22 mouse cellular contexts compared by ENCODE assay signal in genomic region chr9:42958401-42958800, GRCm38 (mm10). TPM values are rescaled to one million over a fixed set of nuclear protein-coding genes. Genes with fewer than 3 reads are reported as not detected.
DNase-seq lines count a peak whose midpoint lies in the region; ATAC-seq and TF ChIP-seq lines count a peak whose summit lies in the region.
"Had no signal": no experiment of that assay in that cellular context is flagged by ENCODE, and none has a peak within 500 bp of the region (broad histone marks: within the 10 kb centered on the region; RNA-seq: fewer than 3 reads in every experiment).

No protein-coding gene starts in this region.

- 0 out of 2 replicates have a peak, but pooled peaks have one; percentile 20 for ATAC-seq in neural tube, embryonic 13.5 days (ENCODE audit: low read depth)
- ATAC-seq in intestine, postnatal 0 days, result peak; percentile 71
- ATAC-seq: CD4-positive, CD25-positive, alpha-beta regulatory T cell, adult 4 months; forebrain, embryonic 13.5 days; liver, embryonic 12.5 days had no signal

- no peak overlapping the region for H3K9ac ChIP-seq in neural tube, embryonic 13.5 days
- H3K9ac ChIP-seq in intestine, postnatal 0 days (ENCODE audit: low read depth, low read length), result no peak overlapping the region
- H3K9ac ChIP-seq: forebrain, embryonic 13.5 days; heart, embryonic 12.5 days; hindbrain, embryonic 15.5 days; liver, embryonic 12.5 days; stomach, embryonic 15.5 days had no signal

- H3K36me3 ChIP-seq in kidney, adult 2 months (ENCODE audit: control insufficient read depth, insufficient read depth, low read length), result no peaks in the 10 kb centered on the region
- H3K36me3 ChIP-seq in neural tube, embryonic 13.5 days, result no peaks in the 10 kb centered on the region
- H3K36me3 ChIP-seq in intestine, postnatal 0 days (ENCODE audit: control insufficient read depth, insufficient read depth), result no peaks in the 10 kb centered on the region
- H3K36me3 ChIP-seq: hindbrain, embryonic 15.5 days; limb, embryonic 10.5 days; liver, embryonic 12.5 days; stomach, embryonic 15.5 days had no signal

- no peak overlapping the region for H3K27ac ChIP-seq in kidney, adult 2 months (ENCODE audit: insufficient read depth, low read depth, low read length)
- H3K27ac ChIP-seq in neural tube, embryonic 13.5 days (replicated peaks), result peak overlapping the region; percentile 78; the same call in 1 of the 2 replicates
- H3K27ac ChIP-seq in intestine, postnatal 0 days (ENCODE audit: low read depth, low read length), result no peak overlapping the region
- H3K27ac ChIP-seq: forebrain, embryonic 13.5 days; hindbrain, embryonic 15.5 days; layer of hippocampus, adult 2 months; limb, embryonic 10.5 days; liver, embryonic 12.5 days; stomach, embryonic 15.5 days had no signal

- no peak for TF ChIP-seq POLR2A in kidney, adult 2 months (IDR thresholded peaks at IDR 0.05; ENCODE audit: low read depth, low read length)

- no peaks in the 10 kb centered on the region for H3K4me1 ChIP-seq in kidney, adult 2 months (ENCODE audit: control insufficient read depth, insufficient read depth, low read length)
- peaks cover 30% of the 10 kb centered on the region for H3K4me1 ChIP-seq in neural tube, embryonic 13.5 days (replicated peaks)
- H3K4me1 ChIP-seq in intestine, postnatal 0 days (replicated peaks; ENCODE audit: control insufficient read depth, insufficient read depth, low read length), result 0 out of 2 replicates have a peak, but pooled peaks cover 3% of the 10 kb centered on the region
- H3K4me1 ChIP-seq: heart, embryonic 12.5 days; liver, embryonic 12.5 days had no signal

- DNase-seq in adrenal gland, adult 2 months, result peak; percentile 34
- no peak for DNase-seq in adrenal gland, postnatal 4 days (ENCODE audit: low spot score in 2 of 2)
- DNase-seq in kidney, postnatal 10 days, result peak; percentile 44
- no peak for DNase-seq in kidney, adult 2 months
- DNase-seq in neural tube, embryonic 10.5 days (ENCODE audit: extremely low spot score, low spot score), result no peak
- no peak for DNase-seq in retina, postnatal 1 day
- DNase-seq: cerebellum, adult 8-10 months; lung, postnatal 36 days; spleen, adult 18-20 months had no signal

- no peaks in the 10 kb centered on the region for H3K27me3 ChIP-seq in kidney, adult 2 months (replicated peaks; ENCODE audit: control insufficient read depth, insufficient read depth, low read length)
- H3K27me3 ChIP-seq in neural tube, embryonic 13.5 days, result no peaks in the 10 kb centered on the region
- H3K27me3 ChIP-seq in intestine, postnatal 0 days (replicated peaks; ENCODE audit: control insufficient read depth, insufficient read depth, low read length), result 0 out of 2 replicates have a peak, but pooled peaks cover 3% of the 10 kb centered on the region
- H3K27me3 ChIP-seq: forebrain, embryonic 13.5 days; heart, embryonic 12.5 days; hindbrain, embryonic 15.5 days; liver, embryonic 12.5 days; stomach, embryonic 15.5 days had no signal

- 66% methylated on average over 7 of the region's 7 CpGs for WGBS in kidney, adult 2 months
- WGBS in neural tube, embryonic 13.5 days, result 31% methylated on average over 7 of the region's 7 CpGs
- 35% methylated on average over 7 of the region's 7 CpGs for WGBS in intestine, postnatal 0 days

- H3K4me3 ChIP-seq in kidney, adult 2 months (ENCODE audit: insufficient read depth, low read depth, low read length), result no peak overlapping the region
- H3K4me3 ChIP-seq in neural tube, embryonic 13.5 days, result no peak overlapping the region
- H3K4me3 ChIP-seq in intestine, postnatal 0 days (ENCODE audit: low read depth, low read length), result no peak overlapping the region
- H3K4me3 ChIP-seq: forebrain, embryonic 13.5 days; heart, embryonic 12.5 days; hindbrain, embryonic 15.5 days; layer of hippocampus, adult 2 months; limb, embryonic 10.5 days; liver, embryonic 12.5 days; stomach, embryonic 15.5 days had no signal

- no peaks in the 10 kb centered on the region for H3K9me3 ChIP-seq in neural tube, embryonic 13.5 days
- H3K9me3 ChIP-seq in intestine, postnatal 0 days (ENCODE audit: control insufficient read depth), result no peaks in the 10 kb centered on the region
- H3K9me3 ChIP-seq: forebrain, embryonic 13.5 days; heart, embryonic 12.5 days; hindbrain, embryonic 15.5 days; limb, embryonic 10.5 days; liver, embryonic 12.5 days; stomach, embryonic 15.5 days had no signal

- H3K4me2 ChIP-seq in neural tube, embryonic 13.5 days, result no peak overlapping the region
- H3K4me2 ChIP-seq in intestine, postnatal 0 days (replicated peaks; ENCODE audit: low read depth), result 0 out of 2 replicates have a peak overlapping the region, but pooled peaks have one; percentile 18
- H3K4me2 ChIP-seq: forebrain, embryonic 13.5 days; heart, embryonic 12.5 days; hindbrain, embryonic 15.5 days; liver, embryonic 12.5 days; stomach, embryonic 15.5 days had no signal

- no peak for TF ChIP-seq CTCF in kidney, adult 2 months (conservative IDR thresholded peaks at IDR 0.05; ENCODE audit: insufficient read depth, insufficient read length, low read depth, low read length)
- no peak for TF ChIP-seq CTCF in intestine, postnatal 0 days (IDR thresholded peaks at IDR 0.05; ENCODE audit: low read depth)

RNA-seq across cellular contexts. Expression of gene Grik4, which starts 14.1 kb away (rescaled TPM):
- total RNA-seq in adrenal gland, adult 2 months (2021), result 1 to 10 TPM; 1.2 to 2.5 TPM
- 1.3 and 1.6 TPM in 2 replicates for polyA plus RNA-seq in adrenal gland, adult 2 months (2012; rRNA removed)
- total RNA-seq in adrenal gland, postnatal 4 days (2021), result 1 to 10 TPM; 2.2 to 2.4 TPM
- 0.05 and 0.11 TPM in 2 replicates for polyA plus RNA-seq in kidney, adult 2 months (2012; rRNA removed)
- 8.3 and 9.7 TPM in 2 replicates for polyA plus RNA-seq in neural tube, embryonic 13.5 days (2015; fragmentation: Nextera tagmentation; extraction: Ambion mirVana)
- 0.63 and 0.68 TPM in 2 replicates for polyA plus RNA-seq in intestine, postnatal 0 days (2015; fragmentation: Nextera tagmentation; extraction: Ambion mirVana)
- total RNA-seq: MEL; monocyte, adult 5-6 weeks; neutrophil, adult 5-6 weeks had no signal
- polyA plus RNA-seq: CD4-positive, CD25-positive, alpha-beta regulatory T cell, adult 4 months had no signal

Comparison
In these comparisons a context has a peak if more than half of its experiments do, and no peak if none do; other contexts are left out.
1. DNase-seq: peak in adrenal gland, adult 2 months (single experiment) and kidney, postnatal 10 days (single experiment); none in adrenal gland, postnatal 4 days (0 of 2), kidney, adult 2 months (single experiment), neural tube, embryonic 10.5 days (single experiment) and retina, postnatal 1 day (single experiment).